Mouse (Mus musculus) forebrain, embryonic 12.5 days (tissue): Measurements from ENCODE around the gene Hoxd4. TPM values are rescaled to one million over a fixed set of nuclear protein-coding genes. Genes with fewer than 3 reads are reported as not detected.

Experiments
- ATAC-seq: fragments of 200-750 bp; cut with Nextera tagmentation; 2 replicates; pipeline ENCODE4 v1.8.0; 2017; ENCODE audit warnings: moderate TSS enrichment; ENCODE audit not compliant: low FRiP score
- H3K27ac ChIP-seq: fragments of 300-500 bp; sonication (generic); 2 replicates; pipeline ENCODE4 v1.5.1; 2016; ENCODE audit warnings: mild to moderate bottlenecking
- H3K27me3 ChIP-seq: fragments of 300-500 bp; sonication (generic); 2 replicates; pipeline ENCODE4 v1.6.1; 2016; ENCODE audit warnings: mild to moderate bottlenecking
- H3K36me3 ChIP-seq: fragments of 300-500 bp; sonication (generic); replicated peaks from 2 replicates; pipeline ENCODE4 v1.6.1; 2016; ENCODE audit warnings: mild to moderate bottlenecking
- H3K4me1 ChIP-seq: fragments of 300-500 bp; sonication (generic); 2 replicates; pipeline ENCODE4 v1.6.1; 2016
- H3K4me2 ChIP-seq: fragments of 300-500 bp; sonication (generic); 2 replicates; pipeline ENCODE4 v1.6.1; 2016; ENCODE audit warnings: mild to moderate bottlenecking, moderate library complexity
- H3K4me3 ChIP-seq: fragments of 300-500 bp; sonication (generic); replicated peaks from 2 replicates; pipeline ENCODE4 v1.5.1; 2016; ENCODE audit warnings: mild to moderate bottlenecking
- H3K9ac ChIP-seq: fragments of 300-500 bp; sonication (generic); 2 replicates; pipeline ENCODE4 v1.6.1; 2016; ENCODE audit warnings: mild to moderate bottlenecking
- H3K9me3 ChIP-seq: fragments of 300-500 bp; sonication (generic); 2 replicates; pipeline ENCODE4 v1.6.1; 2016
- WGBS: fragments of 180-500 bp; shearing (Covaris S2); methylation state at CpG from one replicate; pipeline ENCODE4 v1.1.7; 2016; 5-methylcytosine and 5-hydroxymethylcytosine counted together
- polyA plus RNA-seq: library from polyadenylated mRNA; unstranded; fragments of >200 nt; fragmentation: Nextera tagmentation; extraction: Ambion mirVana; gene quantifications from 2 replicates; pipeline ENCODE4 v1.2.1, GENCODE M21; 2016

Hoxd4 gene
- polyA plus RNA-seq, 1 experiment from 2014 or later: not detected

DNA sequence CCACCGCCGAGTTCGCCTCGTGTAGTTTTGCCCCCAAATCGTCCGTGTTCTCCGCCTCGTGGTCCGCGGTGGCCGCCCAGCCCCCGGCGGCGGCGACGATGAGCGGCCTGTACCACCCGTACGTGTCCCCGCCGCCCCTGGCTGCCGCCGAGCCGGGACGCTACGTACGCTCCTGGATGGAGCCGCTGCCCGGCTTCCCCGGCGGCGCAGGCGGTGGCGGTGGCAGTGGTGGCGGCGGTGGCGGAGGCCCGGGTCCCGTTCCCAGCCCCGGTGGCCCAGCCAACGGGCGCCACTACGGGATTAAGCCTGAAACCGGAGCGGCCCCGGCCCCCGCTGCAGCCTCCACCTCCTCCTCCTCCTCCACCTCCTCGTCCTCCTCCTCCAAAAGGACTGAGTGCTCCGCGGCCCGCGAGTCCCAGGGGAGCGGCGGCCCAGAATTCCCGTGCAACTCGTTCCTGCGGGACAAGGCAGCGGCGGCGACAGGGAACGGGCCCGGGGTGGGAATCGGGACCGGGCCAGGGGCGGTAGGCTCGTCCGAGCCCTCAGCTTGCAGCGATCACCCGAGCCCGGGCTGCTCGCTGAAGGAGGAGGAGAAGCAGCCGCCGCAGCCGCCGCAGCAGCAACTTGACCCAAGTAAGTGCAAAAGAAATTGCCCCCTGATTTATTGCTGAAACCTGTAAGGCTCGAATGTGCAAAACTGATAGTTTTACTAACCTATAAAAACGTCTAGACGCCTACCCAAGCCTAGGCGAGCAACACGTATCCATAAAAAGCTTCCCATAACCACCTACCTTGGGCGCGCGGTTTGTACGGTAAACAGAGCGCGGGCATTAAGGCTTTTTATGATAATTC is 13.3 kb upstream of the Hoxd4 start:
- H3K27ac ChIP-seq: no peak overlapping the region
- whole genome bisulfite sequencing: under 1% methylated on average over 86 of the region's 86 CpGs
- no peaks in the 10 kb centered on the region for H3K36me3 ChIP-seq
- H3K27me3 ChIP-seq: peaks cover 97% of the 10 kb centered on the region
- ATAC-seq: peak; percentile 53; the same call in 1 of the 2 replicates
- peak overlapping the region; percentile 54 for H3K4me2 ChIP-seq
- H3K9me3 ChIP-seq: no peaks in the 10 kb centered on the region
- peaks cover 14% of the 10 kb centered on the region for H3K4me1 ChIP-seq
- H3K4me3 ChIP-seq: peak overlapping the region; percentile 33
- no peak overlapping the region for H3K9ac ChIP-seq

- no peaks in the 10 kb centered on the region for H3K9me3 ChIP-seq
- no peak overlapping the region for H3K4me2 ChIP-seq
- H3K9ac ChIP-seq: no peak overlapping the region
- H3K36me3 ChIP-seq: no peaks in the 10 kb centered on the region
- H3K4me3 ChIP-seq: no peak overlapping the region
- H3K4me1 ChIP-seq: peaks cover 14% of the 10 kb centered on the region
- WGBS: 1% methylated on average over 17 of the region's 17 CpGs
- no peak overlapping the region for H3K27ac ChIP-seq
- no peak for ATAC-seq
- H3K27me3 ChIP-seq: peaks cover 97% of the 10 kb centered on the region
Observed at GRCm38 (mm10) chr2:74699053-74699430, 12.7 kb upstream of the Hoxd4 start.

GRCm38 (mm10) chr2:74699664-74700545 is 11.8 kb upstream of the Hoxd4 start:
- Histone ChIP-seq H3K4me3 (no peak overlapping the region), H3K4me1 (peaks cover 18% of the 10 kb centered on the region), H3K27me3 (peaks cover 97% of the 10 kb centered on the region), H3K36me3 (no peaks in the 10 kb centered on the region), H3K9me3 (no peaks in the 10 kb centered on the region), H3K9ac (no peak overlapping the region), H3K4me2 (no peak overlapping the region), H3K27ac (no peak overlapping the region)
- ATAC-seq: no peak
- 2% methylated on average over 23 of the region's 23 CpGs for WGBS

DNA sequence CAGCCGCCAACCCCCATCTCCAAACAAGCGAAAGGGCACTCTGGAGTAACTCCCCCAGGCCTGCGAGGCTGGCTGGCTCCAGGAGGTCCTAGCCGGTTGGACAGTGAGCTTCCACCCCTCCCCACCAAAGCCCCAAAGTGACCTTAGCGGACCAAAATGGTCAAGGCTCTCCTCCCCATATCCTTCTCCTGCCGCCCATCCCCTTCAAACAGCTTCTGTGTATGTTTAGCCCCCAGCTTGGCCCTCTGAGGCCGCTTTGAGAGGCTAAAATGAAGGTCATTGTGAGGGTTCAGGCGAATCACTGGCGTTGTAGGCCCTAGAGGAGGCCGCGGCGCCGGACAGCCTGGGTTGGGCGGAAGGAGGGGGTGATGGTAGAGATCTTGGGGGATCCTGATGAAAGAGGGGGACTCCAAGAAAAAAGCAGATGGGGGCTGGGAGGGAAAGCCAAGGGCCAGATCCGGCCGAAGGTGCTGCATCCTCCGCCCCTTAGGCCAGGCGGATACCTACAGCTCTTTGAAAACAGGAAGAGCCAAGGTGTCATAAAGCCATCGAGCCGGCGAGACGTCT is 11.1 kb upstream of the Hoxd4 start:
- Histone ChIP-seq H3K27me3 (peaks cover 97% of the 10 kb centered on the region), H3K9ac (no peak overlapping the region), H3K4me2 (no peak overlapping the region), H3K4me1 (peaks cover 26% of the 10 kb centered on the region), H3K9me3 (no peaks in the 10 kb centered on the region), H3K36me3 (no peaks in the 10 kb centered on the region), H3K4me3 (no peak overlapping the region), H3K27ac (no peak overlapping the region)
- no peak for ATAC-seq
- 2% methylated on average over 22 of the region's 22 CpGs for WGBS

DNA sequence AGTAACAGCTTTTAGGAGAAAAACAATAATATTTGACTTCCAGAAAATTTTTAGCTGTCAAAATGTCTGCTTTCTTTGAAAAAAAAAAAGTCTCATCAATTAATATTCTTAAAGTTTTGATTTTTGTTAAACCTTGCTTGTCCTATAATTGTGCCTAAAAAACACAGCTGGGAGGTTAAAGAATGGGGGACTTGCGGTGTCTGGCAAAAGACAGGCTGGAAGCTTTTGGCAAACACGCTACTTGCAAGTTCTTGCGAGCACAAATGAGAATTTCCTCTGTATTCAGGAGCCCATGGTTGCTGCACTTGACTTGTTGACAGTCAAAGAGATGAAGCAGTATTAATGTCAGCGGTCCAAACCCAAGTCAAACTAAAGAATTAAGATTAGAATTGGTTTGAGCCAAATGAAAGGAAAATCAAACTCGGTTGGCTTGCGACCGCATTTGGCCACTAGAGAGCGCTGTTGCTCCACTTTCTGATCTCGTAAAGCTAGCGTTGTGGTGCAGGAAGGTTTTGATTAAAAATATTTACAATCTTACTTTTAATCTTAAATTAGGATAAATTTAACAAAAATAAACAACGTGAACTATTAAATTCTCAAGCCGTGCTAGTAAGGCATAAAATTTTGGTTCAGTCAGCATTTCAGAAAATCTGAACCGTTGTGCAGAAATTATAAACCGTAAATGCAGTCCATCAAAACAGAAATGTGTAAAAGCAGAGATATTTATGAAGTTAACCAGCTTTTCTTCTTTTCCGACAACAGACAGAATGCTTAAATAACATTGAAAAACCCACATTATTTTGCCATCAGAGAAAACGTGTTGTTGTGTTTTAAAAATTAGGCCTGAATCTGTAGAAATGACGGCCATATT is 9.5 kb upstream of the Hoxd4 start:
- ATAC-seq: no peak
- Histone ChIP-seq H3K9me3 (no peaks in the 10 kb centered on the region), H3K36me3 (no peaks in the 10 kb centered on the region), H3K4me1 (peaks cover 27% of the 10 kb centered on the region), H3K4me3 (no peak overlapping the region), H3K27me3 (peaks cover 95% of the 10 kb centered on the region), H3K27ac (no peak overlapping the region), H3K9ac (no peak overlapping the region), H3K4me2 (no peak overlapping the region)
- WGBS: 11% methylated on average over 17 of the region's 17 CpGs

GRCm38 (mm10) chr2:74702820-74703219 is 8.9 kb upstream of the Hoxd4 start:
- ATAC-seq: no peak
- Histone ChIP-seq H3K9ac (no peak overlapping the region), H3K4me3 (no peak overlapping the region), H3K4me1 (peaks cover 23% of the 10 kb centered on the region), H3K4me2 (no peak overlapping the region), H3K27ac (no peak overlapping the region), H3K27me3 (peaks cover 95% of the 10 kb centered on the region), H3K36me3 (no peaks in the 10 kb centered on the region), H3K9me3 (no peaks in the 10 kb centered on the region)
- 12% methylated on average over 6 of the region's 6 CpGs for WGBS

GRCm38 (mm10) chr2:74703317-74703716 is 8.4 kb upstream of the Hoxd4 start:
- Histone ChIP-seq H3K27ac (no peak overlapping the region), H3K36me3 (no peaks in the 10 kb centered on the region), H3K4me1 (peaks cover 18% of the 10 kb centered on the region), H3K9me3 (no peaks in the 10 kb centered on the region), H3K4me3 (no peak overlapping the region), H3K4me2 (no peak overlapping the region), H3K9ac (no peak overlapping the region), H3K27me3 (peaks cover 95% of the 10 kb centered on the region)
- no peak for ATAC-seq
- 2% methylated on average over 10 of the region's 10 CpGs for WGBS

- no peak overlapping the region for H3K27ac ChIP-seq
- H3K9ac ChIP-seq: no peak overlapping the region
- no peak for ATAC-seq
Observed at GRCm38 (mm10) chr2:74703720-74704392, 7.9 kb upstream of the Hoxd4 start.

DNA sequence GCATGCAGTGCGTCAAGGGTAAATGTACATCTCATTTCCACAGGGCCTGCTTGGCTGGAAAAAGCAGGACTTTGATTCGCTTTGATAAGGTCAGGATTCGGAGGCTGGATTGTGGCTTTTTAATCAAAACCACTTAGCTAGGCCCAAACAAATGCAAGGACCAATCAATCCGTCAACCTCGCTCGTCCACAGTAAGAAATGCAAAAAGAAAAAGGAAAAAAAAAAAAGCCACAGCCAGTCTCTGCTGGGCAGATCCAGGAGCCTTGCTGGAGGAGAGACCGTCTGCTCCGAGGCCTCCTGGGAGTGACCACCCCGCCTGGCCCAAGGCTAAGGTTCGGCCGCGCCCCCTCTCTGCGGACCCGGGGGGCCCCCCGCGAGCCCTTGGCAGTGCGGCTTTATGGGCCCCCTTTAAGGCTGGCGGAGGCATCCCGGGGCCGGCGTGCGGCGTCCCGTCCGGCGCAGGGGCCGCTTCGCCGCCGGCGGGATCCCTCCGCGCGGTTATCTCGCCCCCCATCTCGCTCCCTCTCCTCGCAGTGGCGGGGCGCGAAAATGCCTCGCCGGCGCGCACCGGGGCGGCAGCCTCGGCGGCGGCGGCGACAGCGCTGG is 7.2 kb upstream of the Hoxd4 start, which contains the start of gene Hoxd8:
Hoxd8 (plus strand) TSS at position 223 of the 606 bp plus-strand sequence.
- Histone ChIP-seq H3K36me3 (no peaks in the 10 kb centered on the region), H3K27ac (no peak within 1 kb of the TSS), H3K4me1 (peaks cover 13% of the 10 kb centered on the region), H3K9ac (peak within 1 kb of the TSS; percentile 33; the same call in 1 of the 2 replicates), H3K9me3 (no peaks in the 10 kb centered on the region), H3K4me2 (peak within 1 kb of the TSS; percentile 57), H3K27me3 (peaks cover 95% of the 10 kb centered on the region), H3K4me3 (peak within 1 kb of the TSS; percentile 38)
- ATAC-seq: no peak
- 1% methylated on average over 45 of the region's 52 CpGs for WGBS

More at GRCm38 (mm10) chr2:74703720-74704392, 7.9 kb upstream of the Hoxd4 start:
- H3K4me3 ChIP-seq: no peak overlapping the region
- H3K4me2 ChIP-seq: no peak overlapping the region
- H3K4me1 ChIP-seq: peaks cover 13% of the 10 kb centered on the region
- no peaks in the 10 kb centered on the region for H3K36me3 ChIP-seq
- H3K9me3 ChIP-seq: no peaks in the 10 kb centered on the region
- peaks cover 95% of the 10 kb centered on the region for H3K27me3 ChIP-seq
- 3% methylated on average over 26 of the region's 26 CpGs for WGBS

GRCm38 (mm10) chr2:74704999-74705466 is 6.7 kb upstream of the Hoxd4 start:
- 1% methylated on average over 24 of the region's 66 CpGs for WGBS
- Histone ChIP-seq H3K4me2 (peak overlapping the region; percentile 57), H3K9ac (peak overlapping the region; percentile 33; the same call in 1 of the 2 replicates), H3K27ac (no peak overlapping the region), H3K4me1 (peaks cover 13% of the 10 kb centered on the region), H3K27me3 (peaks cover 95% of the 10 kb centered on the region), H3K9me3 (no peaks in the 10 kb centered on the region), H3K4me3 (peak overlapping the region; percentile 38), H3K36me3 (no peaks in the 10 kb centered on the region)
- ATAC-seq: 0 out of 2 replicates have a peak, but pooled peaks have one; percentile 27
